Mouse (Mus musculus): ENCODE results near the gene Rpl9-ps1.

- TF ChIP-seq TAL1 (IDR thresholded peaks at IDR 0.05; ENCODE audit: low read length) (no peak), GATA1 (IDR thresholded peaks at IDR 0.05; ENCODE audit: low read length) (no peak)
These were observed 10.5 kb downstream of the Rpl9-ps1 start for GRCm38 (mm10) chr11:83634898-83635297.
